Mouse (Mus musculus) layer of hippocampus, adult 2 months (tissue): ENCODE measurements around the gene Nectin2. TPM values are rescaled to one million over a fixed set of nuclear protein-coding genes. Genes with fewer than 3 reads are reported as not detected.

Experiments
- DNase-seq, 2 experiments: peaks; one replicate each; pipeline ENCODE4 v3.0.0; 2022; ENCODE audit warnings: low spot score in 2 of 2
- H3K27ac ChIP-seq: fragments of 200-600 bp; 2 replicates; pipeline ENCODE4 v1.8.1; 2022
- H3K4me3 ChIP-seq: fragments of 200-600 bp; 2 replicates; pipeline ENCODE4 v1.8.1; 2022; ENCODE audit warnings: mild to moderate bottlenecking
- CTCF ChIP-seq: fragments of 200-600 bp; conservative IDR thresholded peaks from 2 replicates; pipeline ENCODE4 v1.8.1; 2022; ENCODE audit warnings: antibody characterized with exemption, mild to moderate bottlenecking, moderate library complexity
- total RNA-seq, 2 experiments: library from RNA; stranded (reverse); gene quantifications; 2 replicates each; pipeline ENCODE4 v1.2.3; 2021

Nectin2 gene
- total RNA-seq, 2 experiments from 2014 or later, result 4.5 to 5.9 TPM

- TF ChIP-seq CTCF, result no peak
- H3K27ac ChIP-seq, result no peak overlapping the region
- DNase-seq, result no peak
- no peak overlapping the region for H3K4me3 ChIP-seq
These were observed 31.5 kb upstream of the Nectin2 start for GRCm38 (mm10) chr7:19781741-19782140.

GRCm38 (mm10) chr7:19779903-19780302 lies 29.6 kb upstream of the Nectin2 start:
- no peak overlapping the region for H3K4me3 ChIP-seq
- TF ChIP-seq CTCF, result peak; percentile 48
- no peak for DNase-seq
- H3K27ac ChIP-seq, result no peak overlapping the region

- no peak overlapping the region for H3K27ac ChIP-seq
- no peak for DNase-seq
- no peak overlapping the region for H3K4me3 ChIP-seq
- TF ChIP-seq CTCF, result no peak
These were observed 28.4 kb upstream of the Nectin2 start for GRCm38 (mm10) chr7:19778645-19779044.

- DNase-seq, result no peak
- TF ChIP-seq CTCF, result no peak
- Histone ChIP-seq H3K4me3 (no peak overlapping the region), H3K27ac (no peak overlapping the region)
These were observed 26.9 kb upstream of the Nectin2 start for GRCm38 (mm10) chr7:19777049-19777723.

GRCm38 (mm10) chr7:19771682-19772081 lies 21.4 kb upstream of the Nectin2 start:
- no peak for DNase-seq
- Histone ChIP-seq H3K4me3 (no peak overlapping the region), H3K27ac (no peak overlapping the region)
- TF ChIP-seq CTCF, result no peak

- TF ChIP-seq CTCF, result no peak
- DNase-seq, result no peak
- Histone ChIP-seq H3K27ac (peak within 1 kb of the TSS; percentile 60), H3K4me3 (peak within 1 kb of the TSS; percentile 55)
These were observed 20.7 kb upstream of the Nectin2 start, which contains the start of gene Bcam for GRCm38 (mm10) chr7:19770984-19771391. Gene Bcam (minus strand): TSS chr7:19771016.

- Histone ChIP-seq H3K27ac (peak overlapping the region; percentile 60), H3K4me3 (peak overlapping the region; percentile 55)
- no peak for TF ChIP-seq CTCF
- DNase-seq, result peak; percentile 26 to 41
These were observed 20.1 kb upstream of the Nectin2 start for GRCm38 (mm10) chr7:19770375-19770754.

- TF ChIP-seq CTCF, result no peak
- DNase-seq, result no peak
- Histone ChIP-seq H3K27ac (peak overlapping the region; percentile 60), H3K4me3 (peak overlapping the region; percentile 55)
These were observed 19.4 kb upstream of the Nectin2 start for GRCm38 (mm10) chr7:19769434-19770374.

GRCm38 (mm10) chr7:19769001-19769400 lies 18.7 kb upstream of the Nectin2 start:
- DNase-seq, result no peak
- no peak for TF ChIP-seq CTCF
- H3K27ac ChIP-seq, result no peak overlapping the region
- H3K4me3 ChIP-seq, result no peak overlapping the region; the same call in 1 of the 2 replicates

- no peak overlapping the region for H3K27ac ChIP-seq
- no peak for TF ChIP-seq CTCF
These were observed 18.0 kb upstream of the Nectin2 start for GRCm38 (mm10) chr7:19768251-19768650.

GRCm38 (mm10) chr7:19764581-19764980 lies 14.3 kb upstream of the Nectin2 start:
- DNase-seq, result no peak
- H3K4me3 ChIP-seq, result no peak overlapping the region
- no peak overlapping the region for H3K27ac ChIP-seq
- no peak for TF ChIP-seq CTCF

More at GRCm38 (mm10) chr7:19768251-19768650, 18.0 kb upstream of the Nectin2 start:
- H3K4me3 ChIP-seq, result no peak overlapping the region
- DNase-seq, result no peak

GRCm38 (mm10) chr7:19763829-19764477 lies 13.7 kb upstream of the Nectin2 start:
- TF ChIP-seq CTCF, result no peak
- DNase-seq, result no peak
- no peak overlapping the region for H3K27ac ChIP-seq
- no peak overlapping the region for H3K4me3 ChIP-seq

- H3K4me3 ChIP-seq, result no peak overlapping the region
- no peak overlapping the region for H3K27ac ChIP-seq
- DNase-seq, result no peak
- TF ChIP-seq CTCF, result no peak
These were observed 12.0 kb upstream of the Nectin2 start for GRCm38 (mm10) chr7:19762283-19762682.
